Mouse (Mus musculus) midbrain, embryonic 11.5 days (tissue): ENCODE measurements around the gene Tmem151b. TPM values are rescaled to one million over a fixed set of nuclear protein-coding genes. Genes with fewer than 3 reads are reported as not detected.
A peak's percentile ranks its signal among the peaks of the same experiment; 100 is the strongest.

Experiments used
- ATAC-seq: fragments of 200-750 bp; cut with Nextera tagmentation; 2 replicates; pipeline ENCODE4 v1.8.0; 2017; ENCODE audit warnings: moderate TSS enrichment, moderate library complexity; ENCODE audit not compliant: low FRiP score
- DNase-seq: peaks from one replicate; pipeline ENCODE4 v3.0.0; 2015; ENCODE audit warnings: low spot score; ENCODE audit errors: missing footprints
- H3K27ac ChIP-seq: fragments of 300-500 bp; sonication (generic); 2 replicates; pipeline ENCODE4 v1.5.1; 2014; ENCODE audit warnings: low read depth, low read length
- H3K27me3 ChIP-seq: fragments of 300-500 bp; sonication (generic); 2 replicates; pipeline ENCODE4 v1.6.1; 2014; ENCODE audit warnings: mild to moderate bottlenecking, low read length, moderate library complexity, mixed read lengths; ENCODE audit not compliant: control insufficient read depth, insufficient read depth
- H3K36me3 ChIP-seq: fragments of 300-500 bp; sonication (generic); 2 replicates; pipeline ENCODE4 v1.6.1; 2014; ENCODE audit warnings: mild to moderate bottlenecking, low read length, moderate library complexity, mixed read lengths; ENCODE audit not compliant: control insufficient read depth, insufficient read depth
- H3K4me1 ChIP-seq: fragments of 300-500 bp; sonication (generic); 2 replicates; pipeline ENCODE4 v1.6.1; 2014; ENCODE audit warnings: low read length; ENCODE audit not compliant: control insufficient read depth, insufficient read depth
- H3K4me2 ChIP-seq: fragments of 300-500 bp; sonication (generic); 2 replicates; pipeline ENCODE4 v1.6.1; 2014; ENCODE audit warnings: mild to moderate bottlenecking, moderate library complexity
- H3K4me3 ChIP-seq: fragments of 300-500 bp; sonication (generic); 2 replicates; pipeline ENCODE4 v1.5.1; 2014; ENCODE audit warnings: low read depth, low read length
- H3K9ac ChIP-seq: fragments of 300-500 bp; sonication (generic); 2 replicates; pipeline ENCODE4 v1.6.1; 2014; ENCODE audit warnings: low read length
- H3K9me3 ChIP-seq: fragments of 300-500 bp; sonication (generic); 2 replicates; pipeline ENCODE4 v1.6.1; 2016; ENCODE audit warnings: low read length; ENCODE audit not compliant: control insufficient read depth
- WGBS: fragments of 180-500 bp; shearing (Covaris S2); extraction: QIAGEN DNeasy Blood & Tissue Kit; methylation state at CpG from one replicate; pipeline ENCODE4 v1.1.7; 2014; 5-methylcytosine and 5-hydroxymethylcytosine counted together
- polyA plus RNA-seq: library from polyadenylated mRNA; unstranded; fragments of >200 nt; fragmentation: Nextera tagmentation; extraction: Ambion mirVana; gene quantifications from 2 replicates; pipeline ENCODE4 v1.2.1, GENCODE M21; 2014

Tmem151b gene
- polyA plus RNA-seq, 1 experiment from 2014 or later, result 6.2 TPM

DNA sequence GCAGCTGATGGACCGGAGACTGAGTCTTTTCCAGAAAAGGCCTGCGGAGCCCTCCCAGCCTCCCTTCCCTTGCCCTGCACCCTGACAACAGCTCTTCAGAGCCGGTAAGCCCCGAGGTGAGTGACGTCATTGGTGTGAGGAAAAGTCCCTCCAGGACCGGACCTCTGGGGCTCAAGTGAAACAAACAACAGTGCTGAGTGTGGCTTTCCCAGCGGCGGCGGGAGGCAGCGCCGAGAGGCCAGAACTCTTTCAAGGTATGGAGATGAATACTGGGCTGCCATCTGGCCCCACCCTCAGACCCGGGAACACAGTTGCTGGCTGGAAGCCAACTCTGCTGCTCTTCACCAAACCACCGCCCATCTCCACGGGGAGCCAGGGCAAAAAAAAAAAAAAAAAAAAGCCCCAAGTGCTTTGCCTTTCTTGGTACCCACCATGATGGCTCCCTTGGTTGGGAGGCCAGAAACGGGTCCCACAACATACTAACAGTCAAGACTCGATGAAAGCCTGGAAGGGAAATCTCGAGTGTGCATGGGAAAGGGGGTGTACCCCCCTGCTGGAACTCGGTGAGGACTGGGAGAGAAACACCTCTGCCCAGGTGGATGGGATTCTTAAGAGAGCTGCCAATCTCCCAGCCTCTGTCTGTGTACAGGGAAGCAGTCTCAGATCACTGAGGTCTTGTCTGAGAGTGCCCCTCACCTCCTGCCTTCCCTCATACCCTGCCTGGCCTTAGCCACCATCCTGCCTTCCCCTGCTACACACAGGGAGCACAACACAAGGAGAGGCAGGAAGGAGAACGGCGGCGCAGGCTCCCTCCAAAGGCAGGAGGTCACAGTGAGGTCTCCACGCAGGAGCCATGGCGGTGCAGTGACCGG, 5.2 kb downstream of the Tmem151b start:
- Histone ChIP-seq H3K27me3 (peaks cover 53% of the 10 kb centered on the region), H3K36me3 (no peaks in the 10 kb centered on the region; the same call in 1 of the 2 replicates), H3K9me3 (no peaks in the 10 kb centered on the region), H3K9ac (no peak overlapping the region; the same call in 1 of the 2 replicates), H3K4me3 (peak overlapping the region; percentile 20), H3K27ac (no peak overlapping the region), H3K4me2 (peak overlapping the region; percentile 33; the same call in 1 of the 2 replicates), H3K4me1 (peaks cover 23% of the 10 kb centered on the region)
- WGBS, result 4% methylated on average over 24 of the region's 24 CpGs
- DNase-seq (peak; percentile 93), ATAC-seq (peak; percentile 8; the same call in 1 of the 2 replicates)

DNA sequence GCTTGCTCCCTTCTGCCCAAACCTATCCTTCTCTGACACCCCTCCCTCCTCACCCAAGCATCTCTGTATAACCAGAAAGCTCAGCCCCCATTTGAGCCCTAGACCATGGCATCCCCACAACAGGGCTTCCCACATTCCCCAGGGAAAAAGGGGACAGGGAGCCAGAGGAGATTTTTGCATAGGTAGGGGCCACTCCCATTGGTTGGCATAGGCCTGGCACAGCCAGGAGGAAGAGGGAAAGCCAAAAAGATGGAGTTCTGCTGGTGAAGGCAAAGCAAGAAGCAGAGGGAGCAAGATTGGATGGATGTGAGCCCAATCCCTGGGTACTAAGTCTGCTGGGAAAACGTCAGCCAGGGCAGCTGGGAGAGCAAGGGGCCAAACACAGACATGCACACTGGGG, 6.4 kb downstream of the Tmem151b start:
- ATAC-seq (no peak), DNase-seq (no peak)
- H3K4me1 ChIP-seq, result peaks cover 19% of the 10 kb centered on the region
- H3K9ac ChIP-seq, result no peak overlapping the region
- H3K27ac ChIP-seq, result no peak overlapping the region
- H3K9me3 ChIP-seq, result no peaks in the 10 kb centered on the region
- 41% methylated on average over 1 of the region's 1 CpGs for WGBS
- no peaks in the 10 kb centered on the region; the same call in 1 of the 2 replicates for H3K36me3 ChIP-seq
- no peak overlapping the region for H3K4me2 ChIP-seq
- H3K4me3 ChIP-seq, result no peak overlapping the region
- peaks cover 53% of the 10 kb centered on the region for H3K27me3 ChIP-seq

DNA sequence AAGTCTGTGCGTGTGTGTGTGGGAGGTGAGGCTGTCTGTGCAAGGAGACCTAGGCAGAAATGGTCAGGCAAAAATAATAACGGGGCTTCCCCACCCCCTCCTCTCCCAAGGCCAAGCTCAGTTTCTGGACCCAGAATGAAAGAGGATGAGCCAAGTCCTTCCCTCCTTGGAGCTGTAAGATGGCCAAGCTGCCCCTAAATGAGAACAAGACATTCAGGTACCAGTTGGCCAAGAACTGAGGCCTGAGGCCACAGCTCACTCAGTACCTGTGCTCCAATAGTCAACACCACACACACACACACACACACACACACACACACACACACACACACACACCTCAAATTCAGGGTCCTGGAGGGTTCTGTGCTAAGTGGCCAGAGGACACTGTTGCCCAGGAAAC, 6.8 kb downstream of the Tmem151b start:
- Histone ChIP-seq H3K27ac (no peak overlapping the region), H3K9ac (no peak overlapping the region), H3K27me3 (peaks cover 50% of the 10 kb centered on the region), H3K36me3 (no peaks in the 10 kb centered on the region; the same call in 1 of the 2 replicates), H3K4me3 (no peak overlapping the region), H3K4me2 (no peak overlapping the region), H3K9me3 (no peaks in the 10 kb centered on the region), H3K4me1 (peaks cover 19% of the 10 kb centered on the region)
- ATAC-seq (no peak), DNase-seq (no peak)
- WGBS, result 88% methylated on average over 2 of the region's 2 CpGs

DNA sequence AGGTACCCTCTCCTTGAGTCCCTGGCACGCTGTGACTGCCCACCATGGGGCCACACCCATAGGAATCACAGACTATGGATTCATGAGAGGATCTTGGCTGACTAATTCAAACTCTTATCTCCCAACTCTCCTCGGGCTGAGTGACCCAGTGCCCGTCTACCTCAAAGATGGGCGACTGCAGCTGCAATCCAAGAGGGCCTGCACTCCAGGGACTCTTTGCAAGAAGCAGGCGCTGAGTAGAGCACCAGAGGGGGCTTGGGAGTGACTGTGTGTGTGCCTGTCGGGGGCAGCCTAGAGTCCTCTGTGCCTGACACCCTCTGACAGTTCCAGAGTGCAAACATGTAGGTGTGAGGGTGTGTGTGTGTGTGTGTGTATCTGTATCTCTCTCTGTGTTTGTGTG, 7.3 kb downstream of the Tmem151b start:
- H3K9me3 ChIP-seq, result no peaks in the 10 kb centered on the region
- no peak overlapping the region for H3K27ac ChIP-seq
- H3K4me3 ChIP-seq, result no peak overlapping the region
- H3K36me3 ChIP-seq, result no peaks in the 10 kb centered on the region; the same call in 1 of the 2 replicates
- no peak for DNase-seq
- peaks cover 44% of the 10 kb centered on the region for H3K27me3 ChIP-seq
- 37% methylated on average over 6 of the region's 6 CpGs for WGBS
- peaks cover 19% of the 10 kb centered on the region for H3K4me1 ChIP-seq
- H3K4me2 ChIP-seq, result no peak overlapping the region
- no peak overlapping the region for H3K9ac ChIP-seq
- ATAC-seq, result no peak

DNA sequence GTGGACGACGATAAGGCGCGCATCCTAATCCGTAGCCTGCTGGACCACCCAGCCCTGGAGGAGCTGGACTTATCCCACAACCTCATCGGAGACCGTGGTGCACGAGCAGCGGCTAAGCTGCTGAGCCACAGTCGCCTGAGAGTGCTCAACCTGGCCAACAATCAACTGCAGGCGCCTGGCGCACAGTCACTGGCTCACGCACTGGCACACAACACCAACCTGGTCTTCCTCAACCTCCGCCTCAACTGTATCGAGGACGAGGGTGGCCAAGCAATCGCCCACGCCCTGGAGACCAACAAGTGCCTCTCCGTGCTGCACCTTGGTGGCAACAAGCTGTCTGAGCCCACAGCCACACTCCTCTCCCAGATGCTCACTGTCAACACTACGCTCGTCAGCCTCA, 9.8 kb downstream of the Tmem151b start:
- DNase-seq (no peak), ATAC-seq (no peak)
- H3K9me3 ChIP-seq, result no peaks in the 10 kb centered on the region
- peaks cover 27% of the 10 kb centered on the region for H3K27me3 ChIP-seq
- no peak overlapping the region for H3K27ac ChIP-seq
- WGBS, result 81% methylated on average over 21 of the region's 21 CpGs
- H3K4me2 ChIP-seq, result no peak overlapping the region
- no peaks in the 10 kb centered on the region for H3K36me3 ChIP-seq
- no peak overlapping the region for H3K4me3 ChIP-seq
- no peak overlapping the region for H3K9ac ChIP-seq
- H3K4me1 ChIP-seq, result peaks cover 6% of the 10 kb centered on the region; the same call in 1 of the 2 replicates

DNA sequence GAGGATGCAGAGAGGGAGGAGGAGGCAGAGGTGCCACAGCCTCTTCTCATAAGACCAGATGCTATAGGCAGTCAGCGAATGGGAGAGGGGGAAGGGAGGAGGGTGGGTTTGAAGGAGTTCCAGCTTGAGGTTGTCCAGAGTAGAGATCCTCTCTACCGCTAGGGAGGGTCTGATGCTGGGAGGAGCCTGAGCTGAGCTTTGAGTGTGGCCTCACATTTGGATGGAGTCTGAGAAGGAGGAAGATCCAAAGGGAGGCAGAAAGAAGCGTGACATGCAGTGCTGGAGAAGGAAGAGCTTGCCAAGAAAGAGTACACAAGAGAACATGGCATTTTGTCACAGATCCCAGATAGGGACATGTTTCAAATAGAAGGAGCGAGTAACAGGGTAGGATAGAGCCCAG, 11.1 kb downstream of the Tmem151b start:
- peaks cover 15% of the 10 kb centered on the region for H3K27me3 ChIP-seq
- H3K9ac ChIP-seq, result no peak overlapping the region
- H3K4me1 ChIP-seq, result no peaks in the 10 kb centered on the region
- DNase-seq, result no peak
- H3K4me2 ChIP-seq, result no peak overlapping the region
- H3K36me3 ChIP-seq, result no peaks in the 10 kb centered on the region
- whole genome bisulfite sequencing, result 66% methylated on average over 4 of the region's 4 CpGs
- no peaks in the 10 kb centered on the region for H3K9me3 ChIP-seq
- no peak overlapping the region for H3K4me3 ChIP-seq
- no peak for ATAC-seq
- H3K27ac ChIP-seq, result no peak overlapping the region

DNA sequence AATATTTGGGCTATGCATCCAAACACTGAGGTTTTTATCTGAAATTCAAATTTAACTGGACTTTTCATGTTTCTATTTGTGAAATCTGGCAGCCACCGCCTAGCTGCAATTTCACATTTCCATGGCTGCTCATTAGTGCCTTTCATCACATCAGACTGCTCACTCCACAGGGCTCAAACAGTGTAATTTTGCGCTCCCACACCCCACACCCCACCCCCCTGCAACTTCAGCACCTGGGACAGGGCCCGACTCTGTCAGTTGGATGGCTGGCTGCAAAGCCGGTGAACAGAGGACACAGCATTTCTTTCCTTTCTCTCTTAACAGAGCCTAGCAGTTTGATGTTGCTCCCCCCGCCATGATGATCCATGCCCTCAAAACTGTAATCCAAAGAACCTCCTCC, 13.2 kb downstream of the Tmem151b start:
- Histone ChIP-seq H3K27me3 (peaks cover 11% of the 10 kb centered on the region), H3K9me3 (no peaks in the 10 kb centered on the region)

DNA sequence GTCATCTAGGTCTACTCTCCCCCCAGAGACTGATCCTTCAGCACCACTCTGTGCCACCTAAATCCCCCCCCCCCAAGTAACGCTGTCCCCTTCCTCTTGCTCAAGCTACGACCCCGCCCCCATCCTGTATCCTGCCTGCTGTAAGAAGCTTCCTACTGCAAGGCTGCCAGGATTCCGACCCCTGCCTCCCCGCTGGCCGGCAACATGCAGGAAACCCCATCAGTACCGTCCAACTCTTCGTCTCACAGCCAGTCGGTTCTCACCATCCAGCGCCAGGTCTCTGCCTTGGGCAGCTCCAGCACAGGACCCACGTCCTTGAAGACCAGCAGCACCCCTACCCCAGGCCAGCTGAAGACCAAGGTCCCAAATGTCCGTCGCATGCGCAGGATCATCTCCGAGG, 16.6 kb downstream of the Tmem151b start:
- ATAC-seq, result no peak
- 60% methylated on average over 15 of the region's 15 CpGs for WGBS
- no peak overlapping the region for H3K27ac ChIP-seq
- H3K9ac ChIP-seq, result no peak overlapping the region
- H3K4me2 ChIP-seq, result no peak overlapping the region
- no peaks in the 10 kb centered on the region for H3K9me3 ChIP-seq
- peaks cover 8% of the 10 kb centered on the region for H3K27me3 ChIP-seq
- no peak overlapping the region for H3K4me3 ChIP-seq
- no peaks in the 10 kb centered on the region for H3K36me3 ChIP-seq
- no peak for DNase-seq
- H3K4me1 ChIP-seq, result no peaks in the 10 kb centered on the region

More for the DNA sequence above, 13.2 kb downstream of the Tmem151b start:
- no peak overlapping the region for H3K9ac ChIP-seq
- H3K4me3 ChIP-seq, result no peak overlapping the region
- ATAC-seq (no peak), DNase-seq (peak; percentile 88)
- no peak overlapping the region for H3K27ac ChIP-seq
- 15% methylated on average over 5 of the region's 5 CpGs for WGBS
- H3K4me1 ChIP-seq, result no peaks in the 10 kb centered on the region
- H3K36me3 ChIP-seq, result no peaks in the 10 kb centered on the region
- H3K4me2 ChIP-seq, result no peak overlapping the region

DNA sequence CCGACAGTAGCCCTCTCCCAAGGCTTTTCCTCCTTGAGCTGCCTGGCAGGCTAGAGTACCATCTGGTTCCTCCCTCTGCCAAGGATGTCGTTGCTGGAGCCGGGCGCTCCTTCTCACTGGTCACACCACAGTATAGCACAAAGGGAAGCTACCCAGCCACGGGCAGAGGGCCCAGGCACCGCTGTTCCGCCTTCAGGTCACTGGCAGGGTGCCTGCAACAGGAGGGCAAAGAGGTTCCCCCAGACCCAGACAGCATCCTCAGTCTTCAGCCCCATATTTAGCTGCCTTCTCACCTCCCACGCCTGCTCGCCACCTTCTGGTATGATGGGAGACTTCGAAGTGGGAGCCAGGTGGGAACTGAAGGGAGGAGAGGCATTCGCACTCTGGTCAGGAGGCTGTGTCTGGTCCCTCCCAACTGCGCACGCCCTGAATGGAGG, 19.1 kb downstream of the Tmem151b start:
- Histone ChIP-seq H3K27me3 (peaks cover 4% of the 10 kb centered on the region), H3K9ac (no peak overlapping the region), H3K36me3 (no peaks in the 10 kb centered on the region), H3K4me1 (no peaks in the 10 kb centered on the region), H3K27ac (no peak overlapping the region), H3K4me3 (no peak overlapping the region), H3K4me2 (no peak overlapping the region), H3K9me3 (no peaks in the 10 kb centered on the region)
- no peak for DNase-seq
- ATAC-seq, result no peak
- 53% methylated on average over 13 of the region's 13 CpGs for WGBS
